Mouse (Mus musculus) embryonic facial prominence, embryonic 13.5 days (tissue): Measurements from ENCODE around the gene Hist2h2be. TPM values are rescaled to one million over a fixed set of nuclear protein-coding genes. Genes with fewer than 3 reads are reported as not detected.
A peak's percentile ranks its signal among the peaks of the same experiment; 100 is the strongest.
"Not testable (repeated sequence)": the region's sequence is repeated elsewhere in the genome, so short reads cannot be mapped to it uniquely, and the experiment has no call there.

ENCODE experiments used
- ATAC-seq: fragments of 200-750 bp; cut with Nextera tagmentation; 2 replicates; pipeline ENCODE4 v1.8.0; 2017; ENCODE audit warnings: low read depth; ENCODE audit not compliant: insufficient number of reproducible peaks, insufficient read depth, low FRiP score, low TSS enrichment
- H3K27ac ChIP-seq: fragments of 300-500 bp; sonication (generic); 2 replicates; pipeline ENCODE4 v1.5.1; 2015; ENCODE audit warnings: moderate library complexity, mild to moderate bottlenecking, inconsistent platforms
- H3K27me3 ChIP-seq: fragments of 300-500 bp; sonication (generic); 2 replicates; pipeline ENCODE4 v1.6.1; 2015; ENCODE audit warnings: mild to moderate bottlenecking, inconsistent platforms
- H3K36me3 ChIP-seq: fragments of 300-500 bp; sonication (generic); 2 replicates; pipeline ENCODE4 v1.6.1; 2015; ENCODE audit warnings: mild to moderate bottlenecking, inconsistent platforms
- H3K4me1 ChIP-seq: fragments of 300-500 bp; sonication (generic); 2 replicates; pipeline ENCODE4 v1.6.1; 2015; ENCODE audit warnings: inconsistent platforms
- H3K4me2 ChIP-seq: fragments of 300-500 bp; sonication (generic); 2 replicates; pipeline ENCODE4 v1.6.1; 2015; ENCODE audit warnings: moderate library complexity, mild to moderate bottlenecking, inconsistent platforms
- H3K4me3 ChIP-seq: fragments of 300-500 bp; sonication (generic); 2 replicates; pipeline ENCODE4 v1.5.1; 2015; ENCODE audit warnings: mild to moderate bottlenecking, inconsistent platforms
- H3K9ac ChIP-seq: fragments of 300-500 bp; sonication (generic); 2 replicates; pipeline ENCODE4 v1.6.1; 2015; ENCODE audit warnings: mild to moderate bottlenecking, inconsistent platforms
- H3K9me3 ChIP-seq: fragments of 300-500 bp; sonication (generic); 2 replicates; pipeline ENCODE4 v1.6.1; 2016; ENCODE audit warnings: inconsistent platforms
- WGBS: fragments of 180-500 bp; shearing (Covaris S2); methylation state at CpG from one replicate; pipeline ENCODE4 v1.1.7; 2015; ENCODE audit warnings: mixed read lengths; 5-methylcytosine and 5-hydroxymethylcytosine counted together
- microRNA-seq: library from miRNA; unstranded; fragments of <30 nt; microRNA quantifications from one replicate; pipeline ENCODE4, GENCODE M21; 2016
- polyA plus RNA-seq: library from polyadenylated mRNA; unstranded; fragments of >200 nt; fragmentation: Nextera tagmentation; extraction: Ambion mirVana; gene quantifications from 2 replicates; pipeline ENCODE4 v1.2.1, GENCODE M21; 2015

Gene Hist2h2be
- polyA plus RNA-seq, 1 experiment from 2014 or later, result 8.7 TPM

- peak; percentile 62; the same call in 1 of the 2 replicates for ATAC-seq
- H3K4me2 ChIP-seq, result peak within 1 kb of the TSS; percentile 87
- WGBS, result 21% methylated on average over 30 of the region's 30 CpGs
- H3K27ac ChIP-seq, result peak within 1 kb of the TSS; percentile 97
- no peaks in the 10 kb centered on the region for H3K27me3 ChIP-seq
- peak within 1 kb of the TSS; percentile 83 for H3K9ac ChIP-seq
- H3K36me3 ChIP-seq, result no peaks in the 10 kb centered on the region
- H3K4me3 ChIP-seq, result peak within 1 kb of the TSS; percentile 57
- H3K9me3 ChIP-seq, result no peaks in the 10 kb centered on the region
- H3K4me1 ChIP-seq, result peaks cover 32% of the 10 kb centered on the region
These were observed 47.3 kb downstream of the Hist2h2be start, which contains the start of gene Hist2h3b for GRCm38 (mm10) chr3:96268051-96268775. Hist2h3b (plus strand) TSS chr3:96268654.

- WGBS, result 0% methylated on average over 20 of the region's 44 CpGs
These were observed 48.0 kb downstream of the Hist2h2be start for GRCm38 (mm10) chr3:96268776-96269378.

GRCm38 (mm10) chr3:96269511-96270474 is 48.9 kb downstream of the Hist2h2be start, which contains the start of gene Hist2h2bb:
Hist2h2bb (plus strand) TSS chr3:96269752.
- peak within 1 kb of the TSS; percentile 57 for H3K4me3 ChIP-seq
- peak within 1 kb of the TSS; percentile 83 for H3K9ac ChIP-seq
- H3K27ac ChIP-seq, result peak within 1 kb of the TSS; percentile 97
- no peaks in the 10 kb centered on the region for H3K27me3 ChIP-seq
- peaks cover 22% of the 10 kb centered on the region for H3K4me1 ChIP-seq
- H3K9me3 ChIP-seq, result no peaks in the 10 kb centered on the region
- no peaks in the 10 kb centered on the region for H3K36me3 ChIP-seq
- under 1% methylated on average over 45 of the region's 45 CpGs for WGBS
- peak within 1 kb of the TSS; percentile 87 for H3K4me2 ChIP-seq
- peak; percentile 95 for ATAC-seq

More at GRCm38 (mm10) chr3:96268776-96269378, 48.0 kb downstream of the Hist2h2be start:
- H3K27ac ChIP-seq, result peak overlapping the region; percentile 97
- peak overlapping the region; percentile 57 for H3K4me3 ChIP-seq
- ATAC-seq, result peak; percentile 8; the same call in 1 of the 2 replicates
- not testable (repeated sequence) for H3K9me3 ChIP-seq, H3K27me3 ChIP-seq, H3K36me3 ChIP-seq
- peak overlapping the region; percentile 83 for H3K9ac ChIP-seq
- H3K4me2 ChIP-seq, result peak overlapping the region; percentile 87
- peaks cover 31% of the 10 kb centered on the region for H3K4me1 ChIP-seq

Small RNA genes lying within 50 kb of the gene (microRNA-seq; reads per million reads assigned to microRNA genes)
- not detected for gene Gm44492
- not detected for gene Gm47311
- gene Gm47313, result not detected

Other genes with a start within 250 kb of the Hist2h2be start
- gene Plekho1, start 225.1 kb upstream of the Hist2h2be start, polyA plus RNA-seq, result 41.2 and 47.7 TPM in 2 replicates
- gene Vps45, start 162.7 kb upstream of the Hist2h2be start, polyA plus RNA-seq, result 41.1 and 55.4 TPM in 2 replicates
- 20.8 and 23.8 TPM in 2 replicates for gene Otud7b, start 116.6 kb upstream of the Hist2h2be start, polyA plus RNA-seq
- gene Mtmr11, start 59.1 kb upstream of the Hist2h2be start, polyA plus RNA-seq, result 37.3 and 38.2 TPM in 2 replicates
- 163 and 184 TPM in 2 replicates for gene Sf3b4, start 48.8 kb upstream of the Hist2h2be start, polyA plus RNA-seq
- gene Sv2a, start 40.0 kb upstream of the Hist2h2be start, polyA plus RNA-seq, result 7.6 and 8.7 TPM in 2 replicates
- 46.6 and 55.0 TPM in 2 replicates for gene Bola1, start 1.4 kb upstream of the Hist2h2be start, polyA plus RNA-seq
- 1.7 TPM in 1 of 2 replicates, not detected in the other for gene Hist2h2ab, start 1.3 kb upstream of the Hist2h2be start, polyA plus RNA-seq
- gene Hist2h2ac, start 239 bp upstream of the Hist2h2be start, polyA plus RNA-seq, result 13.2 and 14.1 TPM in 2 replicates
- 6.4 and 10.0 TPM in 2 replicates for gene Hist2h3c2, start 18.0 kb downstream of the Hist2h2be start, polyA plus RNA-seq
- 52.8 and 67.0 TPM in 2 replicates for gene Hist2h2aa2, start 19.2 kb downstream of the Hist2h2be start, polyA plus RNA-seq
- gene Hist2h2aa1, start 24.4 kb downstream of the Hist2h2be start, polyA plus RNA-seq, result 14.9 and 20.9 TPM in 2 replicates
- gene Hist2h3c1, start 25.6 kb downstream of the Hist2h2be start, polyA plus RNA-seq, result 1.5 TPM in 1 of 2 replicates, not detected in the other
- 11.2 and 12.5 TPM in 2 replicates for gene Hist2h4, start 42.2 kb downstream of the Hist2h2be start, polyA plus RNA-seq
- gene Hist2h3b, start 47.5 kb downstream of the Hist2h2be start, polyA plus RNA-seq, result 80.9 and 96.2 TPM in 2 replicates
- 13.8 and 13.9 TPM in 2 replicates for gene Hist2h2bb, start 48.6 kb downstream of the Hist2h2be start, polyA plus RNA-seq
- 2.1 and 2.7 TPM in 2 replicates for gene Fcgr1, start 72.8 kb downstream of the Hist2h2be start, polyA plus RNA-seq
- 0.20 TPM in 1 of 2 replicates, not detected in the other for gene BC107364, start 231.2 kb downstream of the Hist2h2be start, polyA plus RNA-seq